Mouse (Mus musculus) stomach, embryonic 16.5 days (tissue): Measurements from ENCODE around the gene Alg3. TPM values are rescaled to one million over a fixed set of nuclear protein-coding genes. Genes with fewer than 3 reads are reported as not detected.

ENCODE experiments used
- ATAC-seq: fragments of 200-750 bp; cut with Nextera tagmentation; 2 replicates; pipeline ENCODE4 v1.8.0; 2017; ENCODE audit warnings: moderate number of reproducible peaks, moderate TSS enrichment; ENCODE audit not compliant: insufficient read depth, low FRiP score
- H3K27ac ChIP-seq: fragments of 300-500 bp; sonication (generic); 2 replicates; pipeline ENCODE4 v1.5.1; 2014; ENCODE audit warnings: low read length
- H3K27me3 ChIP-seq: fragments of 300-500 bp; sonication (generic); 2 replicates; pipeline ENCODE4 v1.6.1; 2014; ENCODE audit warnings: low read length, control low read depth, mixed read lengths; ENCODE audit not compliant: control insufficient read depth, insufficient read depth
- H3K36me3 ChIP-seq: fragments of 300-500 bp; sonication (generic); 2 replicates; pipeline ENCODE4 v1.6.1; 2014; ENCODE audit warnings: low read length; ENCODE audit not compliant: control insufficient read depth, insufficient read depth
- H3K4me1 ChIP-seq: fragments of 300-500 bp; sonication (generic); 2 replicates; pipeline ENCODE4 v1.6.1; 2014; ENCODE audit warnings: low read length, control low read depth, mixed read lengths; ENCODE audit not compliant: control insufficient read depth, insufficient read depth
- H3K4me2 ChIP-seq: fragments of 300-500 bp; sonication (generic); 2 replicates; pipeline ENCODE4 v1.6.1; 2014; ENCODE audit warnings: low read depth, low read length, mixed read lengths
- H3K4me3 ChIP-seq: fragments of 300-500 bp; sonication (generic); replicated peaks from 2 replicates; pipeline ENCODE4 v1.5.1; 2014; ENCODE audit warnings: mild to moderate bottlenecking, low read length
- H3K9ac ChIP-seq: fragments of 300-500 bp; sonication (generic); 2 replicates; pipeline ENCODE4 v1.6.1; 2014; ENCODE audit warnings: low read length
- H3K9me3 ChIP-seq: fragments of 300-500 bp; sonication (generic); replicated peaks from 2 replicates; pipeline ENCODE4 v1.6.1; 2016; ENCODE audit warnings: low read length, control low read depth; ENCODE audit not compliant: control insufficient read depth
- WGBS: fragments of 180-500 bp; shearing (Covaris S2); extraction: QIAGEN DNeasy Blood & Tissue Kit; methylation state at CpG from one replicate; pipeline ENCODE4 v1.1.7; 2014; 5-methylcytosine and 5-hydroxymethylcytosine counted together
- polyA plus RNA-seq: library from polyadenylated mRNA; unstranded; fragments of >200 nt; fragmentation: Nextera tagmentation; extraction: Ambion mirVana; gene quantifications from 2 replicates; pipeline ENCODE4 v1.2.1, GENCODE M21; 2015

The Alg3 gene
- polyA plus RNA-seq, 1 experiment from 2014 or later: 34.0 TPM

DNA sequence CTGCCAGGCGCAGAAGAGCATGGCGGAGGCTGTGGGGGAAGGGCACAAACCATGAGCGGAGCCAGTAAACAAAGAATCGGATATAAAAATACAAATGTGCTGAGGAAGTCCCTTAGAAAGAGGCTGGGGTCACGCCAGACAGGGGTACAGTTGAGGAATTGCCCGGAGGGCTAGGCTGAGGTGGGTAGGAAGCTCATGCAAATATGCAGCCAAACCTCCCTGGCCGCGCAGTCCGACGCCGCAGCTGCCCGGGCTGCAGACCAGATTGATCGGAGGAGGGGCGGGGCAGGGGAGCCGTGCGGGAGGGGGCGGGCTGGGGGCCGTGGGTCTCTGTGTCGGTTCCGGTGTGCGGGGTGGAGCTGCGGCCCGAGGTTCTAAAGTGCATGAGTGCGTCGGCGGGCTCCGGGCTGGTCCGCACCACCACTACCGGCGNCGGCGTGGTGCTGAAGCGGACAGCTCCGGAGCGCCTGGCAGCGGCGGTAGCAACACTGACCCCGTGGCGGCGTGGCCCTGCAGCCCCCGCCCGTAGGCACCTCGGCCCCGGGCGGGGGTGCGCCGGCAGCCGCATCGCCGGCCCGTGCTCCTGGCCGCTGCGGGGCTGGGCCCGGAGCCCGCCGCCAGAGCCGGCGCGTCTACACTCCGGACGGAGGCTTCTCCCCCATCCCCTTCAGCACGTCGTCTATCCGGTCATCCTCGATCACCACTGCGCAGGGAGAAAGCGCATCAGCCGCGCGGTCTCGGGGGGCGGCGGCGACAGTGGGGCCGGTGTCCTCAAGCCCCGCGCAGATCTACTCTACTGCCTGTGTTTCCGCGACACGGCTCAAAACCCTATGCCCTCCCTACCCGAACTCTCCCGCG lies 8.2 kb upstream of the Alg3 start:
- Histone ChIP-seq H3K27me3 (peaks cover 23% of the 10 kb centered on the region), H3K9me3 (no peaks in the 10 kb centered on the region), H3K4me1 (peaks cover 22% of the 10 kb centered on the region), H3K4me2 (peak overlapping the region; percentile 87), H3K9ac (no peak overlapping the region), H3K36me3 (no peaks in the 10 kb centered on the region), H3K27ac (no peak overlapping the region), H3K4me3 (peak overlapping the region; percentile 55)
- ATAC-seq: peak; percentile 45
- WGBS: 3% methylated on average over 81 of the region's 83 CpGs

DNA sequence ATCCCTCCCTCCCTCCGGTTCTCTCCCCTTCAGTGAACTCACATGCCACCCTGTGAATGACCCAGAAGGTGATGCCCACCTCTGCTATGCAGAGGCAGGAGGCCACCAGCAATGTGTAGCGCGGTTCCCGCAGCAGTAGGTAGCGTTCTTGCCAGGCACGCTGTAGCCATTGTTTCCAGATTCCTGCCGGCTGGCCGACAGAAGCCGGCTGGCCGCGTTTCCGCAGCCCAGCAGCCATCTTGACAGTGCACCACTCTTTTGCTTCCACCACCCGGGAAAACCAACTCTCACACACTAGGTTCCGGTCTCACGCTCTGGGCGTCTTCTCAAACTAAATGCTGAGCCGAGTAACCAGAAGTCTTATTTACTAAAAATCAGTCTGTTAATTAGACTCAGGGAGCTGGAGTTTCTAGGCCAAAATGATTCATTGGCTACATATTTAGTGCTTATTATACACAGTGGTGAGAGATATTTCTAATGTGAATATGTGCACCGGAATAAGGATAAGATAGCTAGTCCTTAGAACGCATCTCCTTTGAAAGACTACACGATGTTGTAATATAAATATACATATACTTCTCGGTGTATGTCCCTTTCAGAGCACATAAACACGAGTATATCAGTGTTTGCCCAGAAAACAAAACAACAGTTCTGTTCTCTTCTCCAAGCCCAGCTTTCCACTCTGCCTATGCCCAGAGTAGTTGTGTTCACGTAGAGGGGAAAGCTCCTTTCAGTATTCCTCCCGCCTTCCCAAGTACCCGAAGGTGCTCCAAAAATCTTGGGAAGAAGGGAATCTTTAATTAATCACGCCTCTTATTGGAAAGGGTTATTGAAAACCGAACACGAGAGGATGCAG lies 806 bp downstream of the Alg3 start:
- Histone ChIP-seq H3K27me3 (no peaks in the 10 kb centered on the region), H3K27ac (peak overlapping the region; percentile 91), H3K4me3 (peak overlapping the region; percentile 97), H3K9me3 (no peaks in the 10 kb centered on the region), H3K9ac (peak overlapping the region; percentile 93), H3K4me1 (peaks cover 7% of the 10 kb centered on the region), H3K36me3 (peaks cover 4% of the 10 kb centered on the region; the same call in 1 of the 2 replicates), H3K4me2 (peak overlapping the region; percentile 99)
- under 1% methylated on average over 28 of the region's 28 CpGs for WGBS
- ATAC-seq: peak; percentile 55; the same call in 1 of the 2 replicates

DNA sequence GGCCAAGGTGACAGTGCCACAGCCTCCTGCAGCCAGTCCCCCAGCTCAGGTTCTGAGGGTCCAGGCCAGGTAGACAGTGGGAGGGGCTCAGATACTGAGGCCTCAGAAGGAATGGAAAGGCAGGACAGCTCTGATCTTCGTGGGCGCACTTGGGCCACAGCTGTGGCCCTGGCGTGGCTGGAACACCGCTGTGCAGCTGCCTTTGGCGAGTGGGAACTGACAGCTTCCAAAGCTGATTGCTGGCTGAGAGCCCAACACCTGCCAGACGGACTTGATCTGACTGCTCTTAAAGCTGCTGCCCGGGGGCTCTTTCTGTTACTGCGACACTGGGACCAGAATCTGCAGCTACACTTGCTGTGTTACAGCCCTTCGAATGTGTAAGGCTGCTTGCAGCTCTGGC lies 6.8 kb downstream of the Alg3 start:
- Histone ChIP-seq H3K4me3 (no peak overlapping the region), H3K36me3 (peaks cover 7% of the 10 kb centered on the region; the same call in 1 of the 2 replicates), H3K4me2 (no peak overlapping the region), H3K27me3 (no peaks in the 10 kb centered on the region), H3K27ac (no peak overlapping the region), H3K9me3 (no peaks in the 10 kb centered on the region), H3K4me1 (peaks cover 2% of the 10 kb centered on the region), H3K9ac (no peak overlapping the region)
- ATAC-seq: no peak
- 64% methylated on average over 9 of the region's 9 CpGs for WGBS

DNA sequence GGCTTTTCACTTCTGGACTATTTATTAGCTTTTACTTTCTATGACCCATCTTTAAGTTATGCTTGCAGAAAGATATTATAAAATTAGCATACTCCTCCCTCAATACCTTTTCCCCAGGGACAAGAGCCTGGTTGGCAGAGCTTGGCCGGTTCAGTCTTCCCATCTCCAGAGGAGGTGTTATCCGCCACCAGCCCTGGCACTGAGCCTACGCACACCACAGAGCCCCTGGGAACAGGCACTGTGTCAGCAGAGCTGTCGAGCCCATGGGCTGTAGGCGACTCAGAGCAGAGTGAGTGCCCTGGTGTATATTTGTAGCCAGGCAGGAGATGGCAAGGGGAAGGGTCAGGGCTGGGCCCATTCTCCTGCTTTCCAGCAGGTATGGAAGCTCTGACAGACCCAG lies 11.0 kb downstream of the Alg3 start:
- 75% methylated on average over 5 of the region's 5 CpGs for WGBS
- H3K27me3 ChIP-seq: no peaks in the 10 kb centered on the region
- H3K4me2 ChIP-seq: no peak overlapping the region
- H3K4me1 ChIP-seq: no peaks in the 10 kb centered on the region; the same call in 1 of the 2 replicates
- H3K27ac ChIP-seq: no peak overlapping the region
- ATAC-seq: no peak
- no peak overlapping the region for H3K9ac ChIP-seq
- H3K9me3 ChIP-seq: no peaks in the 10 kb centered on the region
- peaks cover 1% of the 10 kb centered on the region; the same call in 1 of the 2 replicates for H3K36me3 ChIP-seq
- H3K4me3 ChIP-seq: no peak overlapping the region

DNA sequence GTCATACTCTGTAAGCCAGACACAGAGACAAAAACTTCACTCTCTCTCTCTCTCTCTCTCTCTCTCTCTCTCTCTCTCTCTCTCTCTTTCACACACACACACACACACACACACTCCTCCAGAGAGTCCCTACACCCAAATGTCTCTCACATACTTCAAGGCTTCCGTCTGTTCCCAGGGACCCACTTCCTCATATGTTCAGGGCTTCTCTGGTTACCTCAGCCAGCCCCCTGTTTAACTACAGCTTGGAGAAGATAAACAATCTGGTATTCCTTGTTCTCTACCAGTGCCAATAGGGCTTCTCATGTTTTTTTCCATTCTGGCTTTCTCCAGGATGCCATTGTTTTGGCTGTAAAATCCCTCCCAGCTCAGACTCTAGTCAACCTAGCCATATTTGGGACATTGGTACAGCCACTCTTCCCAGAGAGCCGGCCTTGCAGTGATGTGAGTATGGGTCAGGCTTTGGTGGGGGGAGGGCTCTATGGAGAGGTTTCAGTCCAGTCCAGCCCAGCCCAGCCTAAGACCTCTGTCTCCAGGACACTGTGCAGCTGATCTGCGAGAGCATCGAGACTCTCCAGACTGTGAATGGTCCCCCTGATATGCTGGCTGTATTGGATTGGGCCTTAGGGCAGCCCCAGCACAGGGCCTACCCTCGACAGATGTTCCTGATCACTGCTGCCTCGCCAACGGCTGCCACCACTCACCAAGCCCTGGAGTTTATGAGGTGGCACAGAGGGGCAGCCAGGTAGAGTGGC lies 14.7 kb downstream of the Alg3 start:
- Histone ChIP-seq H3K4me3 (no peak overlapping the region), H3K9ac (no peak overlapping the region), H3K27ac (peak overlapping the region; percentile 27), H3K36me3 (no peaks in the 10 kb centered on the region), H3K9me3 (no peaks in the 10 kb centered on the region), H3K4me2 (no peak overlapping the region), H3K4me1 (no peaks in the 10 kb centered on the region; the same call in 1 of the 2 replicates), H3K27me3 (peaks cover 10% of the 10 kb centered on the region)
- ATAC-seq: peak; percentile 17; the same call in 1 of the 2 replicates
- 45% methylated on average over 7 of the region's 7 CpGs for WGBS

DNA sequence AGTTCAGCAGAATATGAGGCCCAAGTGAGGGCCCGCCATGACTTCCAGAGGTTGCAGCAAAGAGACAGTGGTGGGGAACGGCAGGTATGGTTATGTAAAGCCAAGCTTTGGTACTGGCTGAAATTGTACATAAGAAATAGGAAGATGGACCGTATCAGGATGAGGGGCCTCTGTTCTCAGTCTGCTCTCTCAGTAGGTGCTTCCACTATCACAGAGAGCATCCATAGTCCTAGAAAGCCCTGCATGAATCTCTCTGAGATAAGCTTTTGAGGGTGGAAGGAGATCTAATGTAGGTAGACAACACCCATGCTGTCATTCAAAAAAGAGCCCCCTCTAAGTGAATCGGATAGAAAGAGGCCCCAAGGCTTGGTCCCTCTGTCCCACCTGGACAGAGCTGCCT lies 15.8 kb downstream of the Alg3 start:
- no peaks in the 10 kb centered on the region for H3K9me3 ChIP-seq
- WGBS: 79% methylated on average over 4 of the region's 4 CpGs
- no peak overlapping the region for H3K4me3 ChIP-seq
- peaks cover 3% of the 10 kb centered on the region for H3K4me1 ChIP-seq
- no peak overlapping the region for H3K27ac ChIP-seq
- no peak for ATAC-seq
- no peak overlapping the region for H3K9ac ChIP-seq
- H3K4me2 ChIP-seq: no peak overlapping the region
- peaks cover 21% of the 10 kb centered on the region for H3K27me3 ChIP-seq
- H3K36me3 ChIP-seq: no peaks in the 10 kb centered on the region

DNA sequence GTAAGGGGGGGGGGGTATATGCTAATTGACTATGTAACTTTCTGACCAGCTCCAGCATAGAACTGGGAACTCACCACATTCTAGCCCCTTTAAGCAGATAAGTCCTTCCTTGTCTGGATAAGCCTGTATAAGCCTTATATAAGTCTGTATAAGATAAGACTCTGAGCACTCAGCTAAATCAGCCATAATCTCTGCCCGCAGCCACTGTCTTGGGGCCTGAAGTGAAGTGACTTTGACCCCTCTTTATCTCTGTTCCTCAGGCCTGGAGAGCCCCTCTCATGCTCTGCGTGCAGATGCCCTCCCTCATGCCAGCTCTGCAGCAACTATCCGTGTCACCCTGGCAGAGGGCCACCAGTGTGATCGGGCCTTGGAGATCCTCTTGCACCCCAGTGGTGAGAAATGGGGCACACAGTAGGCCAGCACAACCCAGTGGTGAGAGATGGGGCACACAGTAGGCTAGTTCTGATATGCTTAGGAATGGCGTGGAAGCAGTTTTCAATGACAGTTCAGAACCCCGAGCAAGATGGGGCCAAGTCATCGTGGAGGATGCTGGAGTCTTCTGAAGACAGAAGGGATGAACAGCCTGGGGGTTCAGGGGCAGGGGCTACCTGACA lies 16.4 kb downstream of the Alg3 start:
- H3K4me2 ChIP-seq: no peak overlapping the region
- no peaks in the 10 kb centered on the region for H3K9me3 ChIP-seq
- WGBS: 75% methylated on average over 7 of the region's 7 CpGs
- no peak overlapping the region for H3K4me3 ChIP-seq
- H3K27ac ChIP-seq: no peak overlapping the region
- peaks cover 3% of the 10 kb centered on the region for H3K4me1 ChIP-seq
- H3K9ac ChIP-seq: no peak overlapping the region
- no peak for ATAC-seq
- H3K27me3 ChIP-seq: peaks cover 27% of the 10 kb centered on the region
- no peaks in the 10 kb centered on the region for H3K36me3 ChIP-seq

DNA sequence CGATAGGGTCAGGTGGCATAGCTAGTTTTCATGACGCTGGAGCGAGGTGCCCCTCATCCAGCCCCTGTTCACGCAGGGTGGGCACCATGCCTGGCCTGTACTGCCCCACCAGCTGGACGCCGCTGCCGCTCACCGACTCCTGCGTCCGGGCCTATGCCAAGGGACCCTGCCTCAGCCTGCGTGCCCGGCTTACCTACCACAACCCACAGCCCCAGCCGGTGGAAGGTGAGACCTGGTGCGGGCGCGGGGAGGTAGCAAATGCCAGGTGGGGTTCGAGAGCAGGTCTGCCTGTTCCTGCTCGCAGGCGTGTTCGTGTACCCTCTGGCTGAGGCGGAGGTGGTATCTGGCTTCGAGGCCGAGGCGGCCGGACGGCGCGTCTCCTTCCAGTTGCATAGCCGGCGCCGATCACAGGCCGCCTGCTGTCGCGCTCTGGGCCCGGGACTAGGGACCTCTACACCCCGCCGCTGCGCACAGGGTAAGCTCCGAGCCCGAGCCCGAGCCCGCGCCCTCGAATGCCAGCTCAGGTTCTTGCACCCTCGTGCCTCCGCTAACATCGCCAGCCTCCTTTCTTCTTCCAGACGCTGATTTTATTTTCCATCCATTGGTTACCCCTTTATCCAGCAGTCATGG lies 20.3 kb downstream of the Alg3 start:
- Histone ChIP-seq H3K36me3 (no peaks in the 10 kb centered on the region), H3K4me2 (no peak overlapping the region), H3K9me3 (no peaks in the 10 kb centered on the region), H3K27ac (no peak overlapping the region), H3K4me1 (peaks cover 10% of the 10 kb centered on the region), H3K9ac (no peak overlapping the region), H3K4me3 (peak overlapping the region; percentile 19; the same call in 1 of the 2 replicates), H3K27me3 (peaks cover 43% of the 10 kb centered on the region)
- ATAC-seq: no peak
- WGBS: 4% methylated on average over 48 of the region's 48 CpGs
